Mouse (Mus musculus): Measurements from ENCODE around the gene Nkpd1. TPM values are rescaled to one million over a fixed set of nuclear protein-coding genes. Genes with fewer than 3 reads are reported as not detected.
A peak's percentile ranks its signal among the peaks of the same experiment; 100 is the strongest.

Gene Nkpd1
- total and polyA plus RNA-seq, 3 experiments: 0.22 to 0.55 (median 0.53) TPM

DNA sequence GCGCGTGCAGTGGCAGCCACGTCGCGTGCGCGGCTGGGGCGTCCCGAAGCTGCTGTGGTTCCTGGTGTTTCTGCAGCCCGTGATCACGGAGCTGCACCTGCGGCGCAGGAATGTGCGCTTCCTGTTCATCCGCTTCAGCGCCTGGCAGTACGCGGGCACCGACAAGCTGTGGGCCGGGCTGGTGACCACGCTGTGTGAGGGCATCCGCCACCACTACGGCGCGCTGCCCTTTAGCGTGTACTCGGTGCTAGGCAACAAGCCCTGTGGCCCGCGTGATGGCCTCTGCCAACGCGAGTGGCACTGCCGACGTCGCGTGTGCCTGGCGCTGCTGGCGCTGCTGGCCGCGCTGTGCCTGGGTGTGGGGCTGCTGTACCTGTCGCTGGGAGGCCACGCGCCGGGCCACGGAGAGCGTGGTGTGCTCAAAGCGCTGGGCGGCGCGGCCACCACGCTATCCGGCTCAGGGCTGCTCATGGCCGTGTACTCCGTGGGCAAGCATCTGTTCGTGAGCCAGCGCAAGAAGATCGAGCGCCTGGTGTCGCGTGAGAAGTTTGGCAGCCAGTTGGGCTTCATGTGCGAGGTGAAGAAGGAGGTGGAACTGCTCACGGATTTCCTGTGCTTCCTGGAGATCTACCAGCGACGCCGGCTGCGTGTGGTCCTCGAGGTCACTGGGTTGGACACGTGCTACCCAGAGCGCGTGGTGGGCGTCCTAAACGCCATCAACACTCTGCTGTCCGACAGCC, 5.5 kb downstream of the Nkpd1 start:
- no peak for ATAC-seq (ENCODE audit: extremely low read depth, insufficient number of reproducible peaks, low FRiP score, poor library complexity, severe bottlenecking)
- Histone ChIP-seq H3K4me3 (ENCODE audit: low read depth, low read length) (peak overlapping the region; percentile 37), H3K36me3 (replicated peaks) (peaks cover 8% of the 10 kb centered on the region), H3K27me3 (ENCODE audit: insufficient read depth, low read length) (peaks cover 33% of the 10 kb centered on the region; the same call in 1 of the 2 replicates), H3K4me1 (ENCODE audit: insufficient read depth, low read depth, low read length) (peaks cover 9% of the 10 kb centered on the region), H3K9me3 (replicated peaks) (peaks cover 19% of the 10 kb centered on the region)
- DNase-seq (ENCODE audit: low spot score): no peak
- no peak for TF ChIP-seq POLR2AphosphoS5 (IDR thresholded peaks at IDR 0.05; ENCODE audit: insufficient replicate concordance, low read depth, low read length)
- no peak for TF ChIP-seq TAL1 (conservative IDR thresholded peaks at IDR 0.05; ENCODE audit: low read depth, low read length)
- TF ChIP-seq GATA1 (IDR thresholded peaks at IDR 0.05; ENCODE audit: borderline replicate concordance, low read length): no peak
- no peak for TF ChIP-seq CTCF (IDR thresholded peaks at IDR 0.05; ENCODE audit: low read depth, low read length)
- TF ChIP-seq GATA2 (IDR thresholded peaks at IDR 0.05; ENCODE audit: borderline replicate concordance, low read depth, low read length): no peak

DNA sequence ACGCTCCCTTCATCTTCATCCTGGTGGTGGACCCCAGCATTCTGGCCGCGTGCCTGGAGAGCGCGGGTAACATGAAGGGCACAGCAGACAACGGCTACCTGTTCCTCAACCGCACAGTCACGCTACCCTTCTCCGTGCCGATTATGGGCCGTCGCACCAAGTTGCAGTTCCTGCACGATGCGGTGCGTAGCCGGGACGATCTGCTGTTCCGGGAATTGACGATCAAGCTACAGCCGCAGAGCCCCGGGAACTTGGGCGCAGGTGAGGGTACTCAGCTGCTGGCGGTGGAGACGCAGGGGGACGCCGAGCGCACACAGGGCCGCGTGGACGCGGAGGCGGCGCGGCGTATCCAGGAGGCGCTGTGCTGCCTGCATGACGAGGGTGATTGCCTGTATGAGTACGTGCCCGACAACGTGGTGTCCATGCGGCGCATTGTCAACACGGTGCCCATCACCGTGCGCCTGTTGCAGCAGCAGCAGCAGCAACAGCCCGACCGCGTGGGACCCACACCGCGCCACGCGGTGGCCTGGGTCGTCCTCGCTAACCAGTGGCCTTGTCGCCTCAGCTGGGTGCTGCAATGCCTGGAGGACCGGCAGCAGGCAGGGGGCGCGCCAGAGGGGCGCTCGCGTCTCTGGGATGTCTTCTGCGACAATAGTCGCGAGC, 6.2 kb downstream of the Nkpd1 start:
- Histone ChIP-seq H3K27me3 (ENCODE audit: insufficient read depth, low read length) (peaks cover 29% of the 10 kb centered on the region; the same call in 1 of the 2 replicates), H3K4me3 (ENCODE audit: low read depth, low read length) (peak overlapping the region; percentile 37; the same call in 1 of the 2 replicates), H3K4me1 (ENCODE audit: insufficient read depth, low read depth, low read length) (peaks cover 9% of the 10 kb centered on the region), H3K9me3 (replicated peaks) (peaks cover 19% of the 10 kb centered on the region), H3K36me3 (replicated peaks) (peaks cover 15% of the 10 kb centered on the region)
- DNase-seq (ENCODE audit: low spot score) (no peak), ATAC-seq (ENCODE audit: extremely low read depth, insufficient number of reproducible peaks, low FRiP score, poor library complexity, severe bottlenecking) (no peak)
- TF ChIP-seq GATA2 (IDR thresholded peaks at IDR 0.05; ENCODE audit: borderline replicate concordance, low read depth, low read length): no peak
- TF ChIP-seq CTCF (IDR thresholded peaks at IDR 0.05; ENCODE audit: low read depth, low read length): no peak
- TF ChIP-seq GATA1 (IDR thresholded peaks at IDR 0.05; ENCODE audit: borderline replicate concordance, low read length): no peak
- TF ChIP-seq TAL1 (conservative IDR thresholded peaks at IDR 0.05; ENCODE audit: low read depth, low read length): no peak
- no peak for TF ChIP-seq POLR2AphosphoS5 (IDR thresholded peaks at IDR 0.05; ENCODE audit: insufficient replicate concordance, low read depth, low read length)

DNA sequence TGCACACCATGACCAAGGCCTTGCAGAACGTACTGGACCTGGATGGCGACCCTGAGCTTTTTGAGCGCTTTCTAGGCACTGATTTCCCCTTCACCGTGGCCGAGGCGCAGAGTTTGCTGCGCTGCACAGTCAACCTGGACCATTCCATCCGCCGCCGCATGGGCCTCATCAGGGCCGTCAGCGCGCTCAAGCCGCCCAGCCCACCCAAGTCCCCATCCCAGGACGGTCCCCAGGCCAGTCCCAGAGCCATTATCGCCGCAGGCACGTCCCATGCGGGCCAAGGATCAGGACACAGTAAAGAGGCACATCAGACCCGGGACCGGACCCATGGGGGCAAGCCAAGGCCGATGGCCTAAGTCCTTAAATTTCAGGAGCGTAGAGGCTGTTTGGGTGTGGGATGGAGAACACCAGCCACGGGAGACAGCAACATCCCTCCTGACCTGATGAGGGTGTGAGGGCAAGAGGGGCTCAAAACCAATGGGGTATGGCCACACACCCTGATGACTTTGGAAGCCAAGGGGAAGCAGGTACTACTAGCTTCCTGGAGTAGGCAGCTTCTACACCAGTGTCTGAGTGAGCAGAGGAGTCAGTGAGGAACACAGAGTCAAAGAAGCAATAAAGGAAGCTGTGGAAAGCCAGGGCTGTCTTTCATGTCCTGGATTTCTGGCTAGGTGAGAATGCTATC, 6.9 kb downstream of the Nkpd1 start:
- DNase-seq (ENCODE audit: low spot score): no peak
- Histone ChIP-seq H3K27me3 (ENCODE audit: insufficient read depth, low read length) (peaks cover 26% of the 10 kb centered on the region; the same call in 1 of the 2 replicates), H3K4me1 (ENCODE audit: insufficient read depth, low read depth, low read length) (peaks cover 9% of the 10 kb centered on the region), H3K9me3 (replicated peaks) (peaks cover 19% of the 10 kb centered on the region), H3K36me3 (replicated peaks) (peaks cover 22% of the 10 kb centered on the region), H3K4me3 (ENCODE audit: low read depth, low read length) (peak overlapping the region; percentile 37; the same call in 1 of the 2 replicates)
- ATAC-seq (ENCODE audit: extremely low read depth, insufficient number of reproducible peaks, low FRiP score, poor library complexity, severe bottlenecking): no peak
- no peak for TF ChIP-seq CTCF (IDR thresholded peaks at IDR 0.05; ENCODE audit: low read depth, low read length)
- TF ChIP-seq GATA2 (IDR thresholded peaks at IDR 0.05; ENCODE audit: borderline replicate concordance, low read depth, low read length): no peak
- no peak for TF ChIP-seq TAL1 (conservative IDR thresholded peaks at IDR 0.05; ENCODE audit: low read depth, low read length)
- no peak for TF ChIP-seq GATA1 (IDR thresholded peaks at IDR 0.05; ENCODE audit: borderline replicate concordance, low read length)
- no peak for TF ChIP-seq POLR2AphosphoS5 (IDR thresholded peaks at IDR 0.05; ENCODE audit: insufficient replicate concordance, low read depth, low read length)

DNA sequence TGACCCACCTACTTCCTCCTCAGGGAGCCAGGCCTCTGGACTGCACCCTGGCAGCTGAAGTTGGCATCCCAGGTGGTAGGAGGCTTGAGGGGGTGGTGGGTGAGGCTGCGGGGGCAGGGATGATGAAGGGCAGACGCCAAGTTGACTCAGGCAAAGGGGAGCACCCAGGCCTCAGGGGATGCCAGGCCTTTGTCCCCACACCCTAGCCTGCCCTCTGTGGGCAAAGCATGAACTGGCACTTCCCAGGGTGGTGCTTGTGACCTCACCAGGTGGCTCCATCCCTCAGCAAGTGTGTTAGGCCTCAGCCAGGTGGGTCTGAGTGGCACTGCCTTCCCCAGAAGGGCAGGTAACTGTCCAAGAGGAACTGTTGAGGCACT, 7.5 kb downstream of the Nkpd1 start:
- Histone ChIP-seq H3K36me3 (replicated peaks) (peaks cover 27% of the 10 kb centered on the region), H3K27me3 (ENCODE audit: insufficient read depth, low read length) (peaks cover 21% of the 10 kb centered on the region; the same call in 1 of the 2 replicates), H3K4me1 (ENCODE audit: insufficient read depth, low read depth, low read length) (peaks cover 9% of the 10 kb centered on the region), H3K4me3 (ENCODE audit: low read depth, low read length) (no peak overlapping the region), H3K9me3 (replicated peaks) (peaks cover 19% of the 10 kb centered on the region)
- DNase-seq (ENCODE audit: low spot score) (no peak), ATAC-seq (ENCODE audit: extremely low read depth, insufficient number of reproducible peaks, low FRiP score, poor library complexity, severe bottlenecking) (no peak)
- no peak for TF ChIP-seq POLR2AphosphoS5 (IDR thresholded peaks at IDR 0.05; ENCODE audit: insufficient replicate concordance, low read depth, low read length)
- TF ChIP-seq TAL1 (conservative IDR thresholded peaks at IDR 0.05; ENCODE audit: low read depth, low read length): no peak
- no peak for TF ChIP-seq GATA2 (IDR thresholded peaks at IDR 0.05; ENCODE audit: borderline replicate concordance, low read depth, low read length)
- TF ChIP-seq GATA1 (IDR thresholded peaks at IDR 0.05; ENCODE audit: borderline replicate concordance, low read length): no peak
- no peak for TF ChIP-seq CTCF (IDR thresholded peaks at IDR 0.05; ENCODE audit: low read depth, low read length)

DNA sequence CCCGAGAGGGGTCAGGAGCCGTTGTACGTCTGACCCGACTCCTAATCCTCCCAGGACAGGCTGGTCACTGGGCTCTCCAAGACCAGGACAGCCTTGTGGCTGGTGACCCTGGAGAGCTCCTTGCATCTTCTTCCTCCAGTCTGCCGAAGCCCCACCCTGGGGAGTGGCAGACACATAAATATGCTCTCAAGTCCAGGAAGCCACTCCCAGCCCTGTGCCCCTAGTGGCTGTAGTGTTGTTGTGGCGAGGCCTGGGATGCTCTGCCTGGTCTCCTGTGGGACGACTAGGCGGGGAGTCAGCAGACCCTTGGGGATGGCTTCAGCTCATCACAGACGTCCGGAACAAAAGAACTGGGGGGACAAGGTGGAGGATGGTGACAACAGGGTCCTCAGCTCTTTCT, 13.4 kb downstream of the Nkpd1 start:
- peaks cover 80% of the 10 kb centered on the region for H3K36me3 ChIP-seq (replicated peaks)
- DNase-seq (ENCODE audit: low spot score) (no peak), ATAC-seq (ENCODE audit: extremely low read depth, insufficient number of reproducible peaks, low FRiP score, poor library complexity, severe bottlenecking) (no peak)
- no peak overlapping the region for H3K4me3 ChIP-seq (ENCODE audit: low read depth, low read length)
- H3K27me3 ChIP-seq (ENCODE audit: insufficient read depth, low read length): no peaks in the 10 kb centered on the region
- H3K9me3 ChIP-seq (replicated peaks): no peaks in the 10 kb centered on the region
- no peak for TF ChIP-seq POLR2AphosphoS5 (IDR thresholded peaks at IDR 0.05; ENCODE audit: insufficient replicate concordance, low read depth, low read length)
- TF ChIP-seq CTCF (IDR thresholded peaks at IDR 0.05; ENCODE audit: low read depth, low read length): no peak
- TF ChIP-seq GATA1 (IDR thresholded peaks at IDR 0.05; ENCODE audit: borderline replicate concordance, low read length): no peak
- TF ChIP-seq TAL1 (conservative IDR thresholded peaks at IDR 0.05; ENCODE audit: low read depth, low read length): no peak
- no peak for TF ChIP-seq GATA2 (IDR thresholded peaks at IDR 0.05; ENCODE audit: borderline replicate concordance, low read depth, low read length)
- peaks cover 9% of the 10 kb centered on the region for H3K4me1 ChIP-seq (ENCODE audit: insufficient read depth, low read depth, low read length)
